Mouse (Mus musculus) limb, embryonic 14.5 days (tissue): ENCODE results near the gene Fkbp1a. TPM values are rescaled to one million over a fixed set of nuclear protein-coding genes. Genes with fewer than 3 reads are reported as not detected.
A peak's percentile ranks its signal among the peaks of the same experiment; 100 is the strongest.

Source experiments
- ATAC-seq: fragments of 200-750 bp; cut with Nextera tagmentation; 2 replicates; pipeline ENCODE4 v1.8.0; 2017; ENCODE audit warnings: low read depth, moderate number of reproducible peaks, moderate TSS enrichment; ENCODE audit not compliant: low FRiP score
- DNase-seq: peaks from one replicate; pipeline ENCODE4 v3.0.0-alpha.2; 2015; ENCODE audit warnings: low spot score
- H3K27ac ChIP-seq: fragments of 300-500 bp; sonication (generic); replicated peaks from 2 replicates; pipeline ENCODE4 v1.5.1; 2014; ENCODE audit warnings: low read depth, mild to moderate bottlenecking, low read length, moderate library complexity, mixed read lengths
- H3K27me3 ChIP-seq: fragments of 300-500 bp; sonication (generic); 2 replicates; pipeline ENCODE4 v1.6.1; 2014; ENCODE audit warnings: low read length, mixed read lengths; ENCODE audit not compliant: control insufficient read depth, insufficient read depth
- H3K36me3 ChIP-seq: fragments of 300-500 bp; sonication (generic); 2 replicates; pipeline ENCODE4 v1.6.1; 2014; ENCODE audit warnings: mild to moderate bottlenecking, low read length, moderate library complexity, mixed read lengths; ENCODE audit not compliant: control insufficient read depth, insufficient read depth
- H3K4me1 ChIP-seq: fragments of 300-500 bp; sonication (generic); 2 replicates; pipeline ENCODE4 v1.6.1; 2014; ENCODE audit warnings: antibody characterized with exemption, low read length, mixed read lengths; ENCODE audit not compliant: control insufficient read depth, insufficient read depth
- H3K4me2 ChIP-seq: fragments of 300-500 bp; sonication (generic); replicated peaks from 2 replicates; pipeline ENCODE4 v1.6.1; 2014; ENCODE audit warnings: low read depth, mild to moderate bottlenecking, low read length, moderate library complexity; ENCODE audit not compliant: severe bottlenecking
- H3K4me3 ChIP-seq: fragments of 300-500 bp; sonication (generic); replicated peaks from 2 replicates; pipeline ENCODE4 v1.5.1; 2014; ENCODE audit warnings: low read length
- H3K9ac ChIP-seq: fragments of 300-500 bp; sonication (generic); 2 replicates; pipeline ENCODE4 v1.6.1; 2014; ENCODE audit warnings: mild to moderate bottlenecking, low read depth, low read length, moderate library complexity; ENCODE audit not compliant: severe bottlenecking
- H3K9me3 ChIP-seq: fragments of 300-500 bp; sonication (generic); 2 replicates; pipeline ENCODE4 v1.6.1; 2016; ENCODE audit warnings: low read length; ENCODE audit not compliant: control insufficient read depth
- POLR2A ChIP-seq: fragments of 200-500 bp; IDR thresholded peaks from 2 replicates; pipeline ENCODE4 v1.8.0; 2012; ENCODE audit warnings: inconsistent platforms, mild to moderate bottlenecking, moderate library complexity, borderline replicate concordance; ENCODE audit not compliant: insufficient read depth, insufficient read length; ENCODE audit errors: extremely low read depth
- WGBS: fragments of 180-500 bp; shearing (Covaris S2); extraction: QIAGEN DNeasy Blood & Tissue Kit; methylation state at CpG from one replicate; pipeline ENCODE4 v1.1.7; 2014; 5-methylcytosine and 5-hydroxymethylcytosine counted together
- polyA plus RNA-seq, 2 experiments: library from polyadenylated mRNA; depleted of rRNA in 1 of 2; stranded (reverse) in 1 of 2; unstranded in 1 of 2; fragments of >200 nt; fragmentation: Nextera tagmentation in 1 of 2; extraction: Ambion mirVana in 1 of 2; gene quantifications; 2 replicates each; pipeline versions ENCODE4 v1.2.1 to v1.2.3; 2012 to 2014

Gene Fkbp1a
- polyA plus RNA-seq, 2 experiments, result 213 to 562 TPM

- 0 out of 2 replicates have a peak, but pooled peaks have one; percentile 51 for TF ChIP-seq POLR2A
- Histone ChIP-seq H3K27ac (peak overlapping the region; percentile 22), H3K27me3 (no peaks in the 10 kb centered on the region), H3K4me1 (peaks cover 6% of the 10 kb centered on the region; the same call in 1 of the 2 replicates), H3K9me3 (no peaks in the 10 kb centered on the region), H3K36me3 (no peaks in the 10 kb centered on the region), H3K9ac (peak overlapping the region; percentile 54), H3K4me3 (peak overlapping the region; percentile 41), H3K4me2 (peak overlapping the region; percentile 61)
- ATAC-seq (peak; percentile 90), DNase-seq (peak; percentile 87)
- WGBS, result 3% methylated on average over 38 of the region's 38 CpGs
These were observed 33.6 kb downstream of the Fkbp1a start for GRCm38 (mm10) chr2:151575699-151576389.

GRCm38 (mm10) chr2:151579183-151579582 is 36.9 kb downstream of the Fkbp1a start:
- no peak overlapping the region for H3K27ac ChIP-seq

GRCm38 (mm10) chr2:151580945-151581344 is 38.7 kb downstream of the Fkbp1a start:
- Histone ChIP-seq H3K9me3 (no peaks in the 10 kb centered on the region), H3K27me3 (no peaks in the 10 kb centered on the region), H3K4me3 (no peak overlapping the region), H3K4me2 (no peak overlapping the region), H3K4me1 (peaks cover 3% of the 10 kb centered on the region; the same call in 1 of the 2 replicates), H3K36me3 (no peaks in the 10 kb centered on the region), H3K27ac (no peak overlapping the region), H3K9ac (no peak overlapping the region)
- TF ChIP-seq POLR2A, result no peak
- ATAC-seq (no peak), DNase-seq (no peak)
- 36% methylated on average over 1 of the region's 1 CpGs for WGBS

More at GRCm38 (mm10) chr2:151579183-151579582, 36.9 kb downstream of the Fkbp1a start:
- H3K36me3 ChIP-seq, result no peaks in the 10 kb centered on the region
- H3K4me3 ChIP-seq, result no peak overlapping the region
- no peak for TF ChIP-seq POLR2A
- H3K9me3 ChIP-seq, result no peaks in the 10 kb centered on the region
- no peak overlapping the region for H3K9ac ChIP-seq
- H3K27me3 ChIP-seq, result no peaks in the 10 kb centered on the region
- ATAC-seq (no peak), DNase-seq (no peak)
- peaks cover 6% of the 10 kb centered on the region; the same call in 1 of the 2 replicates for H3K4me1 ChIP-seq
- no peak overlapping the region for H3K4me2 ChIP-seq
- WGBS, result 52% methylated on average over 4 of the region's 4 CpGs

- H3K9ac ChIP-seq, result no peak overlapping the region
- H3K36me3 ChIP-seq, result no peaks in the 10 kb centered on the region
- no peak for TF ChIP-seq POLR2A
- H3K4me1 ChIP-seq, result no peaks in the 10 kb centered on the region
- 62% methylated on average over 3 of the region's 3 CpGs for WGBS
- no peaks in the 10 kb centered on the region for H3K9me3 ChIP-seq
- H3K27me3 ChIP-seq, result no peaks in the 10 kb centered on the region
- H3K4me3 ChIP-seq, result no peak overlapping the region
- DNase-seq (no peak), ATAC-seq (0 out of 2 replicates have a peak, but pooled peaks have one; percentile 24)
- no peak overlapping the region for H3K27ac ChIP-seq
- H3K4me2 ChIP-seq, result no peak overlapping the region
These were observed 43.7 kb downstream of the Fkbp1a start for GRCm38 (mm10) chr2:151585934-151586333.

GRCm38 (mm10) chr2:151586807-151587206 is 44.5 kb downstream of the Fkbp1a start:
- Histone ChIP-seq H3K4me1 (no peaks in the 10 kb centered on the region), H3K27ac (no peak overlapping the region), H3K9me3 (no peaks in the 10 kb centered on the region), H3K27me3 (no peaks in the 10 kb centered on the region), H3K4me3 (no peak overlapping the region), H3K4me2 (no peak overlapping the region), H3K36me3 (no peaks in the 10 kb centered on the region), H3K9ac (no peak overlapping the region)
- WGBS, result 94% methylated on average over 1 of the region's 1 CpGs
- ATAC-seq, result no peak
- DNase-seq, result no peak
- no peak for TF ChIP-seq POLR2A

GRCm38 (mm10) chr2:151587306-151587705 is 45.0 kb downstream of the Fkbp1a start:
- H3K27me3 ChIP-seq, result no peaks in the 10 kb centered on the region
- no peak for TF ChIP-seq POLR2A

More at GRCm38 (mm10) chr2:151587306-151587705, 45.0 kb downstream of the Fkbp1a start:
- ATAC-seq (no peak), DNase-seq (no peak)
- no peaks in the 10 kb centered on the region for H3K36me3 ChIP-seq
- no peaks in the 10 kb centered on the region for H3K4me1 ChIP-seq
- no peaks in the 10 kb centered on the region for H3K9me3 ChIP-seq
- no peak overlapping the region for H3K4me2 ChIP-seq
- H3K4me3 ChIP-seq, result no peak overlapping the region
- no peak overlapping the region for H3K9ac ChIP-seq
- H3K27ac ChIP-seq, result no peak overlapping the region
- WGBS, result 73% methylated on average over 9 of the region's 9 CpGs
